Mouse (Mus musculus) heart, postnatal 0 days (tissue): ENCODE data around the gene Zfp46. TPM values are rescaled to one million over a fixed set of nuclear protein-coding genes. Genes with fewer than 3 reads are reported as not detected.
A peak's percentile ranks its signal among the peaks of the same experiment; 100 is the strongest.

Experiments used
- ATAC-seq: fragments of 200-750 bp; cut with Nextera tagmentation; 2 replicates; pipeline ENCODE4 v1.8.0; 2017; ENCODE audit warnings: low read depth, moderate number of reproducible peaks, moderate library complexity; ENCODE audit not compliant: insufficient read depth
- DNase-seq: peaks from one replicate; pipeline ENCODE4 v3.0.0-alpha.2; 2016; ENCODE audit warnings: low spot score
- H3K27ac ChIP-seq: fragments of 300-500 bp; sonication (generic); 2 replicates; pipeline ENCODE4 v1.5.1; 2014; ENCODE audit warnings: low read depth, mild to moderate bottlenecking
- H3K27me3 ChIP-seq: fragments of 300-500 bp; sonication (generic); 2 replicates; pipeline ENCODE4 v1.6.1; 2014; ENCODE audit warnings: low read length, mixed read lengths; ENCODE audit not compliant: control insufficient read depth, insufficient read depth
- H3K36me3 ChIP-seq: fragments of 300-500 bp; sonication (generic); replicated peaks from 2 replicates; pipeline ENCODE4 v1.6.1; 2014; ENCODE audit warnings: low read length, mixed read lengths; ENCODE audit not compliant: control insufficient read depth, insufficient read depth
- H3K4me1 ChIP-seq: fragments of 300-500 bp; sonication (generic); 2 replicates; pipeline ENCODE4 v1.6.1; 2014; ENCODE audit warnings: antibody characterized with exemption; ENCODE audit not compliant: control insufficient read depth, insufficient read depth
- H3K4me2 ChIP-seq: fragments of 300-500 bp; sonication (generic); 2 replicates; pipeline ENCODE4 v1.6.1; 2014; ENCODE audit warnings: low read depth, mild to moderate bottlenecking, low read length, moderate library complexity
- H3K4me3 ChIP-seq: fragments of 300-500 bp; sonication (generic); 2 replicates; pipeline ENCODE4 v1.5.1; 2014; ENCODE audit warnings: low read depth, low read length
- H3K9ac ChIP-seq: fragments of 300-500 bp; sonication (generic); replicated peaks from 2 replicates; pipeline ENCODE4 v1.6.1; 2014; ENCODE audit warnings: low read depth, low read length, mixed read lengths
- H3K9me3 ChIP-seq: fragments of 300-500 bp; sonication (generic); replicated peaks from 2 replicates; pipeline ENCODE4 v1.6.1; 2016; ENCODE audit warnings: low read length; ENCODE audit not compliant: control insufficient read depth
- CTCF ChIP-seq: IDR thresholded peaks from 2 replicates; pipeline ENCODE4 v1.5.1; 2016; ENCODE audit warnings: antibody characterized with exemption, control low read depth, low read depth
- EP300 ChIP-seq: IDR thresholded peaks from 2 replicates; pipeline ENCODE4 v1.6.1; 2016; ENCODE audit warnings: antibody characterized with exemption, low read depth
- WGBS: fragments of 180-500 bp; shearing (Covaris S2); extraction: QIAGEN DNeasy Blood & Tissue Kit; methylation state at CpG from one replicate; pipeline ENCODE4 v1.1.7; 2014; 5-methylcytosine and 5-hydroxymethylcytosine counted together
- polyA plus RNA-seq: library from polyadenylated mRNA; unstranded; fragments of >200 nt; fragmentation: Nextera tagmentation; extraction: Ambion mirVana; gene quantifications from 2 replicates; pipeline ENCODE4 v1.2.1, GENCODE M21; 2015
- total RNA-seq: library from RNA; depleted of rRNA; stranded (reverse); fragments of >200 nt; gene quantifications from 2 replicates; pipeline ENCODE4 v1.2.3, GENCODE M21; 2014; ENCODE audit warnings: low replicate concordance

The Zfp46 gene
- total and polyA plus RNA-seq, 2 experiments from 2014 or later, result 19.5 to 21.3 TPM

DNA sequence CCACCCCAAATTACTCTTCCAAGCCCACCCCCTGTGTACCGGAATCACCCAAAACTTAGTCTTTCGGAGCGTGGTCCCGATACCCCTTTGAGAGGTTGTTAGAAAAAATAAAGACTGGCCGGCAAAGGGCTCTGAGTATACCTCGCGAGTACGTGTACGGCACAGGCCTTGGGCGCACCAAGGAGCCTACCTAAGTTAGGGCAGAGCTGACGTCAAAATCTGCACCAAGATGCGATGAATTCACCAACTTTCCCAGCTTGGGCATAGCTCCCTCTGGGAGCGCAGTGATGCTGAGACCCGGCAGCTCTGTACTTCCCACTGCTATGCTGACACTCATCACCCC is 37.1 kb upstream of the Zfp46 start:
- Histone ChIP-seq H3K9me3 (no peaks in the 10 kb centered on the region), H3K4me1 (peaks cover 16% of the 10 kb centered on the region), H3K4me2 (peak overlapping the region; percentile 96), H3K4me3 (peak overlapping the region; percentile 84), H3K36me3 (no peaks in the 10 kb centered on the region), H3K27ac (peak overlapping the region; percentile 69), H3K27me3 (peaks cover 14% of the 10 kb centered on the region; the same call in 1 of the 2 replicates), H3K9ac (peak overlapping the region; percentile 76)
- ATAC-seq, result no peak
- TF ChIP-seq EP300 (no peak), CTCF (no peak)
- no peak for DNase-seq
- 1% methylated on average over 14 of the region's 14 CpGs for WGBS

DNA sequence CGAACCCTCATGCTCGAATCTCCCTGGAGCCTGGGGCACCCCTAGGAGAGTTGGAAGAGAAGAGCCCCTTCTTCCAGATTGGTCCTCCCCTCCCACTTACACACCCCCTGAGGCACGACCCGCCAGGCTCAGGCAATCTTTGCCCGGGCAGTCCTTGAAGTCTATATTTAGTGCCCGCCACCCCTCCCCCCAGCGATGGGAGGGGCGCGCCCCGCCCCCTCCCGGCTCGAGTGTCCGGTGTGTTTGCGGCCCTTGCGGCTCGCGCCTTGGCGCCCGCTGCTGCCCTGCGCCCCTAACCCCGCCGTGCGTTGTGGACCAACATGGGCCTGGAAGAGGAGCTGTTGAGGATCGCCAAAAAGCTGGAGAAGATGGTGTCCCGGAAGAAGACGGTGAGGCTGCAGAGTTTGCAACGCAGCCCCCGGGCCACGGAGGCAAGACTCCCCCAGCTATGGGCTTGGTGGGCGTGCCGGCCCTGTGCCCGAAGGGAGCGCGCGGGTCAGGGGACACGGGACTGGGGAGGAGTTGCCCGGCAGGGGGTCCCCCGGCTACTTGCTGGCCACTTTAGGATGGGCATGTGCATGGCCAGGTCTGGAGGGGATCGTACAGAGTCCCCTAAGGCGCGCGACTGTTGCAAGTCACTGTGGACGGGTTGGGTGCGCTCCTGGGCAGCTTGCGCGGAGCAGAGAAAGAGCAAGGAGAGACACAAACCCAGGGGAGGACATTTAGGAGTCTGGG is 36.6 kb upstream of the Zfp46 start, which contains the start of gene Tcea3:
TSS of gene Tcea3 (plus strand) at position 1 of the 735 bp plus-strand sequence.
- TF ChIP-seq CTCF (no peak), EP300 (peak; percentile 55)
- no peaks in the 10 kb centered on the region for H3K36me3 ChIP-seq
- peak within 1 kb of the TSS; percentile 96 for H3K4me2 ChIP-seq
- peak; percentile 80 for ATAC-seq
- H3K4me3 ChIP-seq, result peak within 1 kb of the TSS; percentile 84
- H3K9ac ChIP-seq, result peak within 1 kb of the TSS; percentile 76
- DNase-seq, result peak; percentile 84
- H3K27ac ChIP-seq, result peak within 1 kb of the TSS; percentile 69
- H3K9me3 ChIP-seq, result no peaks in the 10 kb centered on the region
- 1% methylated on average over 46 of the region's 46 CpGs for WGBS
- H3K4me1 ChIP-seq, result peaks cover 16% of the 10 kb centered on the region
- peaks cover 14% of the 10 kb centered on the region; the same call in 1 of the 2 replicates for H3K27me3 ChIP-seq

DNA sequence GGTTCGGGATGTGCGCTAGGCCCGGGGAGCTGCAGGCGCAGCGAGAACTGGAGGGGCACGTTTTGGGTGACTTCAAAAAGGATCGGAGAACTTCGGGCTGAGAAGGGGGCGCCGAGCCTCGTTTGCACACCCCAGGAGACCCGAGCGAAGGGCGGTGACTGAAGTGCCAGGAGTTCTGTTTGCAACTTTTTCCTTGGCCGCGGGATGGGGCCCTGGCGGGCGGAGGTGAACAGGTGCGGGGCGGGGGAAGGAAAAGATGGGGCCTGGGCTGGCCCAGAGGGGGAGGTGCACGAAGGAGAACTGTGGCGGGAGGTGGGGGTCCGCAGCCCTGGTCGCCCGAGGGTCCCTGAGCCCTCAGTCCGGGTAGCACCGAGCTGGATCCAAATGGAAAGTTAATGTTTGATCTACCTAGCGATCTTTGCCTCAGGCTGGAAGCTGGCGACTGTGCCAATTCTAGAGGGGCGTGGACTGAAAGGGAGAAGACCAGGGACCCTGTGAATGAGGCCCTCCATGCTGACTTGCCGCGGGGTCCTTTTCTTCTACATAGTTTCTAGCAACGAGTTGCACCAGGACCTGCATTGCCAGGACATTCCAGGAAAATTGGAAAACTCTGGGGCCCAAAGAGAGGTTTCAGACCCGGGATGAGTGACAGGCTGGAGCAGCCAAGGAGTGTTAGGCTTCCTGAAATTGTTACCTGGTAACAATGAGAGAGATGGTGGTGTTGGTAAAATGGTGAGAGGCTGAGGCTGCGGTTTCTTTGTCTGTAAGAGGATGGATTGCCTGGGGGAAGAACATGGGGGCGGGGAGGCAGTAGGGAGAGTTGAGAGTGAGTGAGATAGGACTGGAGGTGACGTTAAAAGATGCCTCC is 35.8 kb upstream of the Zfp46 start:
- ATAC-seq (no peak), DNase-seq (no peak)
- Histone ChIP-seq H3K9ac (peak overlapping the region; percentile 76), H3K27ac (peak overlapping the region; percentile 69), H3K27me3 (peaks cover 14% of the 10 kb centered on the region; the same call in 1 of the 2 replicates), H3K4me1 (peaks cover 16% of the 10 kb centered on the region), H3K4me2 (peak overlapping the region; percentile 96), H3K4me3 (peak overlapping the region; percentile 84), H3K9me3 (no peaks in the 10 kb centered on the region), H3K36me3 (no peaks in the 10 kb centered on the region)
- TF ChIP-seq CTCF (no peak), EP300 (no peak)
- 1% methylated on average over 37 of the region's 37 CpGs for WGBS

DNA sequence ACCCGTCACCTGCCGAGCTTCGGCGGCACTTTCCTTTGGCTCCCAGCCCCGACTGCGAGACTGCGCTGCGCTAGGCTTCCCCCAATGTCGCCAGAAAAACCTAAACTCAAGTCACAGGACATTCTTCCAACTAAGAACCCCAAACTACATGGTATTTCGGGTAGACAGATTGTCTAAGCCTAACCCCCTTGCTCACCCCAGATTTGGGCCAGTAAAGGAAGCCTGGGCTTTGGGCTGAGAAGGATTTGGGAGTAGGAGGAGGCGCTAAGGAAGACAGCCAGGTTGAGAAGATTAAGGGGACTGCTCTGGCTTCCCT is 35.2 kb upstream of the Zfp46 start:
- H3K4me3 ChIP-seq, result peak overlapping the region; percentile 84
- peak overlapping the region; percentile 10 for H3K27ac ChIP-seq
- WGBS, result 23% methylated on average over 11 of the region's 11 CpGs
- peaks cover 16% of the 10 kb centered on the region for H3K4me1 ChIP-seq
- TF ChIP-seq CTCF (no peak), EP300 (no peak)
- ATAC-seq (no peak), DNase-seq (no peak)
- no peaks in the 10 kb centered on the region for H3K36me3 ChIP-seq
- H3K9ac ChIP-seq, result peak overlapping the region; percentile 76
- H3K27me3 ChIP-seq, result peaks cover 14% of the 10 kb centered on the region; the same call in 1 of the 2 replicates
- no peaks in the 10 kb centered on the region for H3K9me3 ChIP-seq
- peak overlapping the region; percentile 96 for H3K4me2 ChIP-seq

DNA sequence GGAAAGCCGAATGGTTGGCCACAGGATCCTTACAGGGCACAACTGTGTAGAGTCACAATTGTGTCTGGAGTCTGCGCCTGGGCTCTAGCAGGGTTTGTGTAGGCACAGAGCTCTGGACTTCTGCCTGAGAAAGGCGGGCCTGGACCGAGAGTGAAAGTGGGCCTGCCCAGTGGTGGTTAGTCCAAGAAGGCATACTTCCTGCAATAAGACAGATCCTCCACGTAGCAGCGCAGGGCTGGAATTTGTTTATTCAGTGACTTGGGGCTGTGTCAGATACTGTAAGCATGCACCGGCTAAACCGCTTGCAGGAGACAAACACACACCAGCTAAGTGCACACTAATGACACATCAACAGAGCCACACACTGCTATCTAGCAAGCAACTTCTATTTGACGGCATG is 34.7 kb upstream of the Zfp46 start:
- Histone ChIP-seq H3K9ac (peak overlapping the region; percentile 16; the same call in 1 of the 2 replicates), H3K4me1 (peaks cover 16% of the 10 kb centered on the region), H3K36me3 (0 out of 2 replicates have a peak, but pooled peaks cover 4% of the 10 kb centered on the region), H3K4me2 (peak overlapping the region; percentile 96), H3K9me3 (no peaks in the 10 kb centered on the region), H3K4me3 (peak overlapping the region; percentile 84; the same call in 1 of the 2 replicates), H3K27me3 (peaks cover 14% of the 10 kb centered on the region; the same call in 1 of the 2 replicates), H3K27ac (peak overlapping the region; percentile 10)
- ATAC-seq (peak; percentile 7), DNase-seq (peak; percentile 62)
- 23% methylated on average over 9 of the region's 9 CpGs for WGBS
- TF ChIP-seq EP300 (no peak), CTCF (no peak)
